Mouse (Mus musculus): ENCODE results near the gene Adam3. TPM values are rescaled to one million over a fixed set of nuclear protein-coding genes. Genes with fewer than 3 reads are reported as not detected.

The Adam3 gene
- total RNA-seq (2015) = 3.0 and 3.2 TPM in 2 replicates
- 2.8 and 6.7 TPM in 2 replicates for total RNA-seq (2017)

DNA sequence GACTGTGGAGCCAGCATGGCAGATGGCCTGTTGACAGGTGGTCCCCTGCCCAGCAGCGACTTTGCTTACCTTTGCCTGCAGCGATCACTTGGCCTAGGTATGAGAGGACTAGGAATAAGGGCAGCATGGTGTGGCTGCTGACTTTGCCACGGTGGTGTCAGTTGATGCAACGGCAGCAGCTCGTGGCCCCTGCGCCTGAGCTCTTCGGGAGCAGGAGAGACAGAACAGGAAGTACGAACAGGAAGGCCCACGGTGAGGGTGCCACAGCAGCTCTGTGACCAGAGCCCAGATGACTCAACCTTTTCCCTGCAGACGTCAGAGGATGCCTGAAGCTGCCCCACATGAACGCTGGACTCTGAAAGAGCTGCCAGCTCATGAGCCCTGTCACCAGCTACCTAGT, at the start of gene Adam3:
Adam3 (minus strand) TSS at position 223 of the 400 bp plus-strand sequence.
- ATAC-seq (replicated peaks; ENCODE audit: poor library complexity) = peak; percentile 99

DNA sequence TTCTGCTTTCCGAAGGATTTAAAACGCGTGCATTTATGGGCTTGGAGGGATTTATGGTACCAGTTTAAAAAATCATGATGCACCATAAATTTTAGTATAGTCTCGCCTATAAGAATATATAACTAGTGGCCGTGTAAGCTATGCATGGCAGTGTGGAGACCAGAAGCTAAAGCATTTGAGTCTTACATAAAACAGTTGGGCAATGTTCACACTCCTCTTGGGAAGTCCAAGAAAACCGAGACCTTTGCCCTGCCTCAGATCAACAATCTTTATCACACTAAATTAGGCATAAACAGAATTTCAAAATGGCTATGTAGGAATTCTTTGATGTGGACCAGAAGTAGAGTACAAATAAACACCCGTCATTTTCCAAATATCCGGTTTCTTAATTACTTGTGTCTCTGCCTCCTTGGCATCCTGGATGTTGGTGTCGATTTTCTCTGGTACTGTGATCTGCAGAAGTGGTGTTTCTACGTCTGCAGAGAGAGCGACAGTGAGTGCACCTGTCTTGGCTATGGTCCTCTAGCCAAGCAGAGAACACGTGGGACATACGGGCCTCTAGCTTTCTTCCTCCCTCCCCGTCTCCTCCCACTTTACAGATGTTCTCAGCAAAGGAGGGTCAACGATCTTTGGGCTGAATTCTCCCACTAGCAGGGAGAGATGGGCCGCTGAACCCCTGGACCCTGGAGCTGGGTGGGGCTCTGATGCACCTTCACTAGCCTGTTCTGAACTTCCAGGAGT, 596 bp downstream of the Adam3 start:
- ATAC-seq (replicated peaks; ENCODE audit: poor library complexity) = peak; percentile 11; the same call in 1 of the 2 replicates

Other genes starting within 250 kb of the Adam3 start
- 0.12 TPM in 1 of 2 replicates, not detected in the other for gene Adam5, start 98.5 kb upstream of the Adam3 start, total RNA-seq (2015)
- 0.20 TPM in 1 of 2 replicates, not detected in the other for gene Adam5, start 98.5 kb upstream of the Adam3 start, total RNA-seq (2017)

Measured in megakaryocyte progenitor cell, adult 5-6 weeks (primary cell).